Mouse (Mus musculus): ENCODE data around the gene Frem1. TPM values are rescaled to one million over a fixed set of nuclear protein-coding genes. Genes with fewer than 3 reads are reported as not detected.

Gene Frem1
- polyA plus RNA-seq (2017; shearing (Covaris generic)) = 0.46 TPM

DNA sequence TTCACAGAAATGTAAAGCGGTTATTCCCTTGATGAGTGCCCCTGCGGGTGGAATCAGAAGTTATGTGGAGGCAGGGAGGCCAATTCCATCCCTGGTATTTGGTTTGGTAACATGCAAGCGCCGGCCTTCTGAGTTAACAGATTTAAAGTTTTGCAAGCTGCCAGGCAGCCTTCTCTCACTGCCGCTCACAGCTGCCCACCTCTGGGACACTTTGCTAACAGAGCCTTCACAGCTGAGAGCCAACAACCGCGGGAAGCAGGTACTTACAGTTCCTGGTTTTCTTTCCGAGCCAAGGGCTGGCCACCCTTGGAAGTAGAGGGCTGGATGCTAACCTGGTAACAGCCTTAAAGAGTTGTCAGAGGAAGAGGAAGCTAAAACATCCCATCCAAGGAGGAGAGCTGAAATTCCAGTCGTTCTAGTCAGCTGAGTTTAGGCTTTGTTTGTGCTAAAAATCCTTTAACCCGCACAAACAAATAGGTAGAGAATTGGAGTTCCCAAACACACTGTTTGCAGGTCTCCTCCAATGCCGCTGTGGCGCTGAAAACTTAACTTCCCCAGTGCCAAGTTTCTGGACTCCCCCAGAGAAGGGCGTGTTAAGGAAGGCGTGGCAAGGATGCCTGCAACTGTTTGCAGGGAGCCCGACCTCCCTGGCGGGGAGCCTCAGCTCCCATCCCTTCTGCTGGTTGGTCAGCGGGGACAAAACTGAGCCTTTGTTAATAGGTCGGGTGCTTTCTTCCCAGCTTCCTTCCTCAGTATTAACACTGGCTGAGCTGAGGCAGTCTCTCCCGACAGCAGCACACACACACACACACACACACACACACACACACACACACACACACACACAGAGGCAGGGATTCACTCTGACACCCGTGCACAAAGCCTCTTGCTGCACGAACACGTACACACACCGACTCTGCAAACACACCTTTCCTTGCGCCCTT lies at the start of gene Frem1:
TSS of gene Frem1 (minus strand) at position 706 of the 944 bp plus-strand sequence.

DNA sequence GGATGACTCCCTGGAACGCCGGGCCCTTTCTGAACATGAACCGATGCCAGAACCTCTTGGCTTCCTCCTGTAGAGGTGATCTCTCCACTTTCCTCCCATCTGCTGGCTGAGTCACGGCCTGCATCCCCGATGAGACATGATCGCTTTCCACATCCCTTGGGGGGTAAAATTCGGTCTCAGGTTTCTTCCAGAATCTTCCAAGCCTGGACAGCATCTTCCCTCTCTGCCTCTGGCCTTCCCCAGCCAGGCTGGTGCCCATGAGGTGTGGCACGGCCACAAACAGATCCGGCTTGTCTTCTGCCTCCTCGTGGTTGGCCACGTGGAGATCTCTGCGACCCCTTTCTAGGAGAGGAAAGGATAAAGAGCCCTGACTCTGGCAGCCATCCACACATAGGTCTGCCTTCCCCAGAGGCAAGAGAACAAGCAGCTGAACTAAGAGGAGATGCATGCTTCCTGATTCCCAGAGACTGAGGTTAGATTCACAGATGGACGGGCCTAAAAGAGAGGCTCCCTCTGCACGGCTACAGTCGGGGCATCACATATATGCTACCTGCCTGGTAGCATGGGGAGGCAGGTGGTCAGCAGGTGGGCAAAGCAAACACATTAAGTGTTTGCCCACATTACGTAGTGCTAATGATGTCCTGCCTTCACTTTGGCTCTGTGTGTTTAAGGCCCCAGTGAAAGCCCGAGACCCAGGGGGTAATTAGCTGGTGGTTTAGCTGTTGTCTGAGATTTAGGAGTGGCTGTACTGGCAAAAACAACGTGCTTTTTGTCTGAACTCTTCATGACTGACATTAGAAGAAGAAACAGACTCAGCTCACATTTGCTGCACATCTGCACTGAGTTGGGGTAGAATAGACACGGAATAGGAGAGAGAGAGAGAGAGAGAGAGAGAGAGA lies 167.3 kb downstream of the Frem1 start, which contains the start of gene Cer1:
TSS of gene Cer1 (minus strand) at position 513 of the 899 bp plus-strand sequence.

DNA sequence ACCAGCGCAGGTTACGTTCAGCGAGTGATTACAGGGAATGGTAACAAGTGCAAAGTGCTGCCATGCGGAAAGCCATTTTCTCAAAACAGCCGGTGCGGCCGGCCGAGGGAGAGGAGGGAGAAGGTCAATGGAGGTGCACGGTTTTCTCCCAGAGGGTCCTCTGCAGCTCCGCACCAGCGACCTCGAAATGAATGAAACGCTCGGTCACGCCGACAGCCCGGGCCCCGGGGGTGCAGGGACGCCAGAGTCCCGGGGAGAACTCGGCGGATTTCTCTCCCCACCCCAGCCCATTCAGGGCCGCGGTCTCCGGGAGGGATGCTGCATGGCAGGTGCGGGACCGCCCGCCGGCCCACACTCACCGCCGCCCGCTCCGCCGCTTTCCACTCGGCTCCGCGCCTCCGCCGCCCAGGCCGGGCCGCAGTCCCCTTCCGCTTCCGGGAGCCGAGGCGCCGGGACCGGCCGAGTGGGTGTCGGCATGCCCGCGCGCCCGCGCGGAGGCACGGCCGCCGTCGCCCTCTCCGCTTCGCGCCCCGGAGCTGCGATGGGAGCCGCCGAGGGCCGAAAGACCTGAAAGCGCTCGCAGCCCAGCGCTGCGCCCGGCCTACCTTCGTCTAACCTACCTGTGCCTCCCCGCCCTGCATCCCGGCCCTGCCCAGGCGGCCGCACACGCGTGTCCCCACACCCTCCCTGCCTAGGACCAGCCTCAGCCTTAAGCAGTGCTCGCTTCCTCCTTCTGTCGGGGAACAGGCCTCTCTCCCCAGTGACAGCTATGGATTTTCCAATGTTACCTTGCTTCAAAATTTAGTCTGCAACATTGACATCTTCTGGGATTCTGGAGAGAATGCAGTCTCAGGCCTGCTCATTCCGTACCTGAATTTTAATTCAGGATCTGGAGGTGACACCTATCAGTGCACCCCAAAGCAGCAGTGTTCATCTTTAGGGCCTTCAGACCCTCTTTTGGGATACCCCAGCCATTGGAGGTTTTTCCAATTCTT lies 192.7 kb downstream of the Frem1 start, which contains the start of gene Zdhhc21:
TSS of gene Zdhhc21 (minus strand) at position 828 of the 995 bp plus-strand sequence.

Other genes with a start within 250 kb of the Frem1 start
- 21.0 TPM for gene Zdhhc21, start 192.4 kb downstream of the Frem1 start, polyA plus RNA-seq (2017; shearing (Covaris generic))
- gene Cer1, start 167.2 kb downstream of the Frem1 start, polyA plus RNA-seq (2017; shearing (Covaris generic)) = not detected